Mouse (Mus musculus) E14TG2a.4 (cell line): ENCODE data around the gene Ift52.

Source experiments
- CTCF ChIP-seq: conservative IDR thresholded peaks from 2 replicates; pipeline ENCODE4 v1.5.1; 2014; ENCODE audit warnings: low read length
- NANOG ChIP-seq: IDR thresholded peaks from 2 replicates; pipeline ENCODE4 v1.6.1; 2014; ENCODE audit warnings: borderline replicate concordance, low read length, mixed read lengths

- no peak for TF ChIP-seq CTCF
- TF ChIP-seq NANOG: no peak
These were observed 31.2 kb upstream of the Ift52 start for GRCm38 (mm10) chr2:162985923-162986322.
